Mouse (Mus musculus): ENCODE measurements around the gene Gm49366. TPM values are rescaled to one million over a fixed set of nuclear protein-coding genes. Genes with fewer than 3 reads are reported as not detected.

Gm49366 gene
- polyA plus RNA-seq (2012; rRNA removed): not detected in 2 replicates

GRCm38 (mm10) chr12:84038691-84039111 is at the start of gene Gm49366:
TSS of gene Gm49366 (plus strand) at chr12:84038935.

GRCm38 (mm10) chr12:84009171-84009965 is 29.4 kb upstream of the Gm49366 start, which contains the start of gene Acot1:
TSS of gene Acot1 (plus strand) at chr12:84009490.

GRCm38 (mm10) chr12:84038241-84038640 is 494 bp upstream of the Gm49366 start, which contains the start of gene Acot4:
TSS of gene Acot4 (plus strand) at chr12:84038379.

GRCm38 (mm10) chr12:84051937-84052474 is 13.3 kb downstream of the Gm49366 start, which contains the start of gene Acot3:
TSS of gene Acot3 (plus strand) at chr12:84052144.

GRCm38 (mm10) chr12:84068986-84069385 is 30.3 kb downstream of the Gm49366 start, which contains the start of gene Acot5:
TSS of gene Acot5 (plus strand) at chr12:84069325.

GRCm38 (mm10) chr12:84100604-84101492 is 62.1 kb downstream of the Gm49366 start, which contains the start of gene Acot6:
TSS of gene Acot6 (plus strand) at chr12:84100654.

Other genes starting within 250 kb of the Gm49366 start
- gene Numb, start 117.0 kb upstream of the Gm49366 start, polyA plus RNA-seq (2012; rRNA removed): 19.6 and 24.3 TPM in 2 replicates
- gene Riox1, start 88.3 kb upstream of the Gm49366 start, polyA plus RNA-seq (2012; rRNA removed): 6.2 and 6.8 TPM in 2 replicates
- not detected in 2 replicates for gene Heatr4, start 54.1 kb upstream of the Gm49366 start, polyA plus RNA-seq (2012; rRNA removed)
- 5.8 and 7.9 TPM in 2 replicates for gene Acot2, start 51.1 kb upstream of the Gm49366 start, polyA plus RNA-seq (2012; rRNA removed)
- 57.6 and 64.3 TPM in 2 replicates for gene Acot1, start 29.4 kb upstream of the Gm49366 start, polyA plus RNA-seq (2012; rRNA removed)
- 12.7 and 12.8 TPM in 2 replicates for gene Acot4, start 556 bp upstream of the Gm49366 start, polyA plus RNA-seq (2012; rRNA removed)
- 13.1 and 14.9 TPM in 2 replicates for gene Acot3, start 13.2 kb downstream of the Gm49366 start, polyA plus RNA-seq (2012; rRNA removed)
- 2.7 and 3.1 TPM in 2 replicates for gene Acot5, start 30.4 kb downstream of the Gm49366 start, polyA plus RNA-seq (2012; rRNA removed)
- 8.9 and 11.1 TPM in 2 replicates for gene Acot6, start 61.7 kb downstream of the Gm49366 start, polyA plus RNA-seq (2012; rRNA removed)
- gene Dnal1, start 75.4 kb downstream of the Gm49366 start, polyA plus RNA-seq (2012; rRNA removed): 1.0 and 1.4 TPM in 2 replicates
- 0.08 and 0.10 TPM in 2 replicates for gene Pnma1, start 109.6 kb downstream of the Gm49366 start, polyA plus RNA-seq (2012; rRNA removed)
- 4.0 and 6.0 TPM in 2 replicates for gene Elmsan1, start 179.9 kb downstream of the Gm49366 start, polyA plus RNA-seq (2012; rRNA removed)
- gene Ptgr2, start 246.3 kb downstream of the Gm49366 start, polyA plus RNA-seq (2012; rRNA removed): 17.3 and 19.0 TPM in 2 replicates

Data from liver, embryonic 18 days (tissue).